Mouse (Mus musculus) right cerebral cortex, adult 18-20 months (tissue): ENCODE data around the gene Slc34a1.

Experiments
- DNase-seq: peaks from one replicate; pipeline ENCODE4 v3.0.0; 2022; ENCODE audit warnings: mixed read lengths

The Slc34a1 gene

DNA sequence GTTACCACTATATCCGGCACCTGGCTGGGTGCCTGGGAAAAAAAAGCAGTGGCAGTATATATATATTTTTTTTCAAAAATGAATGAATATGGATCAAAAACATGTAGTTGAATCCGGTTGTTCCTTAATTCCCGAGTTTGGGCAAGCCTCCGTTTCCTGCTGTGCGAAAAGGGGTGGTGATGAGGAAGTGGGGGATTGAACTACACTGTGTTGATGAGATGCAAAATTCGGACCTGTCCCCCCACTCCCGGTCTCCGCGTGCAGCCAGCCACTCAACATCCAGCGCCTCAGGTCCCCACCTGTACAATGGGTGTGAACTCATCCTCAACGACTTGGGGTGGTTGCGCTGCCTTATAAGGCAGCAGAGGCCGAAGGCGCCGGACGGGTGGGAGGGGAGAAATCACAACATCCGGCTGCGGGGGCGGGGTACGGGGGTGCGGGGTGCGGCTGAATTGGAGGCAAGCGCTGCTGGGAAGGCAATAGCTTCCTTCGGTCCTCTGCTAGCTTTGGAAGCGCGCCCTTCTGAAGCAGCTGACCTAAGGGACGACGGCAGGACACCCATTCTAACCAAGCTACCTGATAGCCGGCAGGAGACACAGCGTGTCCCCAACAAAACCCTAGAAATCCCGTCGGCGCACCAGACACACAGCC lies 46.4 kb downstream of the Slc34a1 start:
- no peak for DNase-seq

DNA sequence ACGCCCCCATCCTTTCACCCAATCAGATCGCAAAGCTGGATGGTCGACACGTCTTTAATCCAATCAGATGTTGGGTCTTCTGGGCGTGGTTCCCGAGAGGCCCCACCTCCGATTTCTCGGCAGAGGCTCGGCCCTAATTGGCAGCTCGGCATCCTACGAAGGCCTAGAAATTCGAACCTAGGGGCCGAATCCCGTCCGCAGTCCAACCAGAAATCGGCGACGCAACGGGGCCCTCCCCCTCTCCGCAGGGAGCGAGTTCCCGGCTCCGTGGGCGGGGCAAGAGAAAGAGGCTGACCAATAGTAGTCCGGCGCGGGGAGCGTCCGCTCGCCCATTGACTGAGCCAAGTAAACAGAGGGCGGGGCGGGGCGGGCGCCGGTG lies 46.9 kb downstream of the Slc34a1 start, which contains the start of gene Grk6:
Gene Grk6, plus strand, starts transcription at position 136 of the 379 bp plus-strand sequence.
- DNase-seq = peak; percentile 100

DNA sequence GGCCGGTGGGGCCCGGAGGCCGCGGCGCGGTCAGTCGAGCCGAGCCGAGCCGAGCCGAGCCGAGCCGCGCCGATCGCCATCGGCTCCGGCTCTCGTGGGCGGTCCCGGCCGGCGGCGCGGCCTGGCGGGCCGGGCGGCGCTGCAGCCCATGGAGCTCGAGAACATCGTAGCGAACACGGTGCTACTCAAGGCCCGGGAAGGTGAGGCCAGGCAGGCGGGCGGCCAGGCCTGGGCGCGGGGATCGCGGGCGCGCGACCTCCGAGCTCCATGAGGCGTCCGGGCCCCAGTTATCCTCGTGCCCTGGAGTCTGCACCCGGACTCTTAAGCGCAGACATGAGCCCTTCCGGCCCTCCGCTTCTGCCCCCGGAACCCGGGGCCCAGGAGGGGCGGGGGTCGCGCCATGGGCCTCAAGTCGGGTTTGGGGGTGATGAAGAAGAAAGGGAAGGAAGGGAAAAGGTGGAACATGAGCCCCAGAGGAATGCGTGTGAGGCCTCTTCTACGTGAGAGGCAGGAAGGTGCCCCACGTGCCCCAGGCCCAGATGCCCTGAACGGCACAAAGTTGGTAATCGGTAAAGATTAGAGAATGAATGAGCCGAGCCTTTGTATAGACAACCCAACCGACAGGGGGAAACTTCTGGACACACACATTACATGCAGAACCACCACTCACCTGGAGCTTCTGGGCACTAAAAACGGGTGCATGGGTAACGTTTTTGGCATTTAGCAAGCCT lies 47.5 kb downstream of the Slc34a1 start:
- DNase-seq = no peak

DNA sequence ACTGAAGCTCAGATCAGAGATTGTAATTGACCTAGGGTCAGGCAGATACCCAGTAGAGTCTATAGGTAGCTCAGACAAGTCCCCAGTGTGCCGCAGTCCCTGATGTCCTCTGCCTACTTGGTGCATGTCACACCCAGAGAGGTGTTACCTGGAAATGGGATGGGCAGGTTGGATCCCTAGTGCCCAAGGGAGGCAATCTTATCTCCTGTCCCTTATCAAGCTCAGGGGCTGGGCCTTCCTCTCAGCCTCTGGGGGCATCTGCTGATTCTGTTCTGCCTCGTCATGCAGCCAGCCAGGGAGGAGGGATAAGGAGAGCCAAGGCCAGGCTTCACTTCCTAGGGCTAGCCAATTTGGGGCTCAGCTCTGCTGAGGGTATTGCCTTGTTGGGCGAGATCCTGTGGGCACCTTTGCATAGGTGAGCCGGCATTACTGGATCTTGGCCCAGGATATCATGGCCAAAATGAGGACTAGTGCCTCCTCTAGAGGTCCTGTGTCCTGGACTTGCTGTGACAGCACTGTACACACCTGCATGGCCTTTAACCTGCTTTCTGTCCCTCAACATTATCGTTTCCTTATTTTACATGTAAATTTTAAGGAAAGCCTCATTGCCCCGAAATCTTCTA lies 48.6 kb downstream of the Slc34a1 start:
- no peak for DNase-seq

DNA sequence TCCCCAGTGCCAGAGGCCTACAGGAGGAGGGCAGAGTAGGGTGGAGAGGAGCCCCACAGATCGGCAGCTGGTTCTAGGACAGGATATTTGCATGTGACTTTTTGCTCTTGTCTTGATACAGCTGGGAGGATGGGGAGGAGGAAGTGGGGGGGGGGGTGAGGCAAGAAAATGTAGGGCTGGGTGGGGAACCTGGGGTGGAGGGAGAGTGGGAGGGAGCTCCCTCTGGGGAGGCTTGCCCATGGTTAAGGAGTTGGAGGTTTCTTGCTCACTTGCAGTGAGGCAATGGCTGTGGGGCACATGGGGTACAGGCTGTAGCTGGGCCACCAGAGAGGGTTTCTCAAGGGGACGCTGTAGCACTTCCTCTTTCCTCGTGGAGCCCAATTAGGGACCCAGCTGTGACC lies 49.6 kb downstream of the Slc34a1 start:
- DNase-seq = no peak

DNA sequence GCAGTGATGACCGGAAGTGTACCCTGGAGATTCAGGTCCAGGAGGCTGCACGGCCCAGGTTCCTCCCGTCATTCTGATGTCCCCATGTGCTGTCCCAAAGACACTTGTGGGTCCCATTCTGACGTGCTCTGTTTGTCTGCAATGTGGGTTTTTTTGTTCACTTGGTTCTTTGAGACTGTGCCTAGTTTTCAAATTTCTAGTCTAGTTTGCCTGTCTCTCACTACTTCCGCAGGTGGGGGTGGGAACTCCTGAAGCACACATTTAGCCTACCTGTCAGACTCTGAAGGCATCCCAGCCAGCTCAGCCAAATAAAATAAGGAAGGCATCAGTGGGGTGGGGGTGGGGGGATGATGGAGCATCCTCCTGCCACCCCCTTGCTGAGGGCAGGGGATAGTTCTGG lies 50.1 kb downstream of the Slc34a1 start:
- no peak for DNase-seq

DNA sequence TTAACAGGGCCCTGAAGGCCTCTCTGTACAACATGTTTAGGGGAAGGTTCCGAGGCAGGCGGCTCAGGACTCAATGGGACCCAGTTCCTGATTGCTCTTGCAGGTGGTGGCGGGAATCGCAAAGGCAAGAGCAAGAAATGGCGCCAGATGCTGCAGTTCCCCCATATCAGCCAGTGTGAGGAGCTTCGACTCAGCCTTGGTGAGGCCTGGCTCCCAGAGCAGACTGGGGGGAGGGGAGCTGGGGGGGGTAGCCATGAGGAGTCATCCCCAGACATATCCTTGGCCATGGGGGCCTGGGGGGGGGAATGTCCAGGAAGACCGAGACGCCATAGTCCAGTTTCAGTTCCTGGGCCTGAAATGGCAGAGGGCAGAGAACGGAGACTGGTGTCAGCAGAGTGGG lies 51.2 kb downstream of the Slc34a1 start:
- DNase-seq = no peak

DNA sequence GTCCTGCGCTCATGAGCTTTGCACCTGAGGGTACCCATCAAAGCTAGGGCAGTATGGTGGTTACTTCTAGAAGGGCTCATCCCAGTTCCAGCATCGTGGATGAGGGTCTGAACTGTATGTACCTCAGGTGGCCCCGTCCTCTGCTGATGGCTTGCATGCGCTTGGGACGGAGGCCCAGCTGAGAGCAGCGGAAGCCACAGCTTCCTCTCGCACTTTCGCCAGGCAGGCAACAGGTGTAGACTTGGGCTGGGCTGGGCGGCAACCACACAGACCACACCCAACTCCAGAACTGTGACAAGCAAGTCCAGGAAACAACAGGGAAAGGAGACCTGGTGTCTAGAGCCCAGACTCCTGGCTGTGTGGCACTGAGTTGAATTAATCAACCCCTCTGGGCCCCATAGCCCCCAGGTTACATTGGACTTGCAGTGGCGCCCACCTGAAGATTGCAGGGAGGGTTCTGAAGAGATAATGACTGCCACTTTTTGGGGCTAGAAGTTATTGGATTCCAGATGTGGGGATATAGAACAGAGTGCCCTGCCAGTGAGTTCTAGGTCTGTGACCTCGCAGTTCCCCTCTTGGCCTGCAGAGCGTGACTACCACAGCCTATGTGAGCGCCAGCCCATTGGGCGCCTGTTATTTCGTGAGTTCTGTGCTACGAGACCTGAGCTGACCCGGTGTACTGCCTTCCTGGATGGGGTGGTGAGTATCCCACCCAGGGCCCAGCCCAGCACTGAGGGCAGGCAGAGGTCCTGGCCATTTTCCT lies 51.9 kb downstream of the Slc34a1 start:
- no peak for DNase-seq

DNA sequence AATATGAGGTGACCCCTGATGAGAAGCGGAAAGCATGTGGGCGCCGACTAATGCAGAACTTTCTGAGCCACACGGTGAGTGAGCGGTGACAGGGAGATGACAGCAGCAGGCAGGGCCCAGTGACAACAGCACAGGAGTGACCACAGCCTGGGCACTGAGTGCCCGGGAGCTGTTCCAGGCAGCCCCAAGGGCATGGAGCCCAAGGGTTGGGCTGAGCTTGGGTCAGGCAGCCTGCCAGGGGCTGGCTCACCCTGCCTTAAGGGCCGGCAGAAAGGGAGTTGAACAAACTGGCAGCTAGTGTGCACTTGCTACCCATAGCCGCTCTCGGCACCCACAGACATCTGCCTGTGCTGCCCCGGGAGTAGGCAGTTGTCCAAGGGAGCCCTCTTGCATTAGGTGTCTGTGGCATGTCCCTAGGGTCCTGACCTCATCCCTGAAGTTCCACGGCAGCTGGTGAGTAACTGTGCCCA lies 52.6 kb downstream of the Slc34a1 start:
- peak; percentile 59 for DNase-seq

DNA sequence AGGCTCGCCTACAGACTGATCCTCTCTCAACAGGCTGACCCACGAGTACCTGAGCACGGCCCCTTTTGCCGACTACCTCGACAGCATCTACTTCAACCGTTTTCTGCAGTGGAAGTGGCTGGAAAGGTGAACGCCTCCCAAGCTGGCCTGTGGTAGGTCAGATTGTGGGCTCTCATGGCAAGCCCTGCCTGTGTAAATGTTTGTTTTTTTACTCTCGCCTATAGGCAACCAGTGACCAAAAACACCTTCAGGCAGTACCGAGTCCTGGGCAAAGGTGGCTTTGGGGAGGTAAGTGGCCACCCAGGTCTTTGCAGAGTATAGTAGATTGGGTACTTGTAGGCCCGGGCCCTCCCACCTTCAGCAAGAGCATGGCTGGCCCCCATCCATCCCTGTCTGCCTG lies 53.3 kb downstream of the Slc34a1 start:
- DNase-seq = no peak

DNA sequence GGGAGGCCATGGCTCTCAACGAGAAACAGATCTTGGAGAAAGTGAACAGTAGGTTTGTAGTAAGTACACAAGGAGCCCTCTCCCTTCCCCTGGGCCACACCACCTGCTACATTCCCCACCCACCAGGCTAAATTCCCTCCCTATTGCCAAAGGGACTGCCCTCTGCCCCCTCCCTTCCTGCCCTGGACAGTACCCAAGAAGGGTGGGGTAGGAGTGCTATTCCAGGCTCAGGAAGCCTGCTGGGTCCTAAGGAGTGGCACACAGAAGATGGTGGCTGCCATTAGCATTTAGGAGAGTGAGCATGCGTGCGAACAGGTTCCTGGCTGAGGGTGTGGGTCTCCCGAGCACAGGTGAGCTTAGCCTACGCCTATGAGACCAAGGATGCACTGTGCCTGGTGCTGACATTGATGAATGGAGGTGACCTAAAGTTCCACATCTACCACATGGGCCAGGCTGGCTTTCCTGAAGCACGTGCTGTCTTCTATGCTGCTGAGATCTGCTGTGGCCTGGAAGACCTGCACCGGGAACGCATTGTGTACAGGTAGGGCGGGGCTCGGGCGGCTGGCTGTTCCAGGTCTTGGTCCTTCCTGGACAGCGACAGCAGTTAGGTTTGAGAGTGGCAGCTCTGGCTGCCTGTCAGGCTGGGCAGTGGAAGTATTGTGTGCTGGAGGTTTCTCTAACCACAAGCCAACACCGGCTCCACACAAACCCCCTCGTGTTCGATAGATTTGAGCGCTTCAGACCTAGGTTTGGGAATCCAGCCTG lies 54.0 kb downstream of the Slc34a1 start:
- DNase-seq = no peak

DNA sequence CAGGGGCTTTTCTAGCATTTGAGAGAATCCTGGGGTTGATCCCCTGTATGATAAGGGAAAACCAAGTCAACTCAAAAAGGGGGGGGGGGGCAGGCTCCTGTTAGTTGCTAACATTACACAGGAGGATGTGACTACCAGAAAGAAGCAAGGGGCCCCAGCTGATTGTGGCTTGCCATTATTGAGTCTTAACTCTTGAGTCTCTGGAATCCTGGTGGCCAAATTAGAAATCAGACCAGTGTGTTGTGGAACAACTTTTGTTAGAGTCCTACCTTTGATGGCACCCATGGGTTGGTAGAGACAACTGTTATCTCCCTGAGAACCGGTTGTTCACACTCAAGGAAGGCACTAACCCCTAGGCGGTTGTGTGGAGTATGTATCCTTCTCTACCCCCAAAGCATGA lies 65.0 kb downstream of the Slc34a1 start:
- no peak for DNase-seq

DNA sequence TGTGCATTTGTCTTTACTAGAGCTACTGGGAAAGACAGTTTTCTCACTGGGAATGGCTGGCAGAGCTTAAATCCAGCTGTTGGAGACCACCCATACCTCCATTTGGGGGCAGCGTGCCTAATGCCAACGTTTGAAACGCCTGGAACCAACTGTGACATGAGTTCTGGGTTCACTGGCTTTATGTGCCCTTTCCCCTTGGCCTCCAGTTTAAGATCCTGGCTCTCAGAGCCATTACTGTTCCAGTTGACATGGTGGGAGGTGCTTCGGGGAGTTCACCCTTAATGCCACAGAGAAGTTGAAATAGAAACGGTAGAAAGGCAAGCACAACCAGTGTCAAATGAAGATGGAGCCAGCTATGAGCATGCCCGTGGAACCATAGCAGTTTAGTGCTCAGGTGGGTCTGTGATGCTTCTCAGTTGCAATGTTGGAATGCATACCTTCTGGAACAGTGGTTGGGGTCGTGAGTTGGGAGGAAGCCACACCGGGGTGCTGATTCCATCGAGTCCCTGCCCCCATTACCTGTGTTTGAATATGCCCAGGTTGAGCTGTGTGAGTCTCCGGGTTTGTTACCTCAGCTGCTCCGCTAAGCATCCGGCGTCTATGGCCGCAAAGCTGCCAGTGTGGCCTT lies 65.5 kb downstream of the Slc34a1 start:
- no peak for DNase-seq

DNA sequence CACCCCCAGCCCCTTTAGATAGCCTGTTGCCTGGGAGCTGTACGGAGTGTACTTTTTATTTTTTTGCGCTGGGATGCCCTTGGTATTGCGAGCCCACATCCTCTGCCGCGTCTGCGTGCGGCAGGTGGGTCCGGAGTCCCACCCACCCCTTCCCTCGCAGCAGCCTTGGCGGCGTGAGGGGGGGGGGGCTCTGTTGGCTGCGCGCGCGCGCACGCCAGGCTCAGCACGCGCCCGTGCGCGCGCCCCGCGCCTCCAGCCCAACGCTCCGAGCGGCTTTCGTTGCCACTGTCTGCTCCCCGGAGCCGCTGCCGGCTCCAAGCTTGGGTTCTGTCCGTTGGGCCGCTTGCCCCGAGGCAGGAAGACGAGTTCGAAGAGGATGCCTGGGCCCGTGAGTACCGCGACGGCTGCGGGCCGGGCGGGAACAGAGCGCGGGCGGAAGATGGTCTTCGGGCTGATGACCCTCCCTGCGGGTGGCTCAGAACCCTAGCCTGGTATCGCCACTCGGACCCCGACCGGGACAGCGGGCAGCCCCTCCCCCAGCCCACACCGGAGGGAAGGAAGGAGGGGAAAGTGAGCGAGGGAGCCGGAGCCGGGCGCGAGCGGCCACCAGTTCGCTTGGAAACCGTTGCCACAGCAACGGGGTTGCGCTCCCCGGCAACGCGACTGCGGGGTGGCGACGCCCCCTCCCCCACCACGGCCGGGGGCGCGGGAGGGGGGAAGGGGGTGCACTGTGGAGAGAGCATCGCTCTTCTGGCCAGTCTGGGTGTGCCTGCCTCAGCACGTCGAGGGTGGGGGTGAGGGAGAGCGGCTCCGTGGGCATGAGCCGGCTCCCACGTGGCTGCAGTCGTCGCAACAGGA lies 66.3 kb downstream of the Slc34a1 start, which contains the start of gene Prr7:
Gene Prr7, plus strand, starts transcription at position 241 of the 858 bp plus-strand sequence.
- DNase-seq = peak; percentile 77

DNA sequence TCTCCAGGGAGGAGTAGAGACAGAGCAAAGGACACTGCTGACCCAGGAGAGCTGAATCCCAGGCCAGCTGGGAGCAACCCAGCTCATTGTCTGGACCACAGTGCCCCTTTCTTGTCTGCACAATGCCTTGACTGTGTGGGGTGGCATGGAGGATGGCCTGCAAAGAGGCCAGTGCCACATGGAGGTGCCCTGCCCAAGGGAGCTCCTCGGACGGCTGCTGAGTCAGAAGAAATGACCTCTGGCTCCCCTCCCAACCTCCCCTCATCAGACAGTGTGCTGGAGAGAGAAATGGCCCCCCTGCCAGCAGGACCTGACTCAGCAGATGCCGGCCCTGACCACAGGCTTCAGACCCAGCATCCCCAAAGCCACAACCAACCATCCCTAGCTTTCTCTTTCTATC lies 67.2 kb downstream of the Slc34a1 start:
- no peak for DNase-seq
